Mouse (Mus musculus): Measurements from ENCODE around the gene Dennd2a. TPM values are rescaled to one million over a fixed set of nuclear protein-coding genes. Genes with fewer than 3 reads are reported as not detected.

The Dennd2a gene
- total RNA-seq, 2 experiments from 2014 or later = 22.9 to 23.7 TPM

DNA sequence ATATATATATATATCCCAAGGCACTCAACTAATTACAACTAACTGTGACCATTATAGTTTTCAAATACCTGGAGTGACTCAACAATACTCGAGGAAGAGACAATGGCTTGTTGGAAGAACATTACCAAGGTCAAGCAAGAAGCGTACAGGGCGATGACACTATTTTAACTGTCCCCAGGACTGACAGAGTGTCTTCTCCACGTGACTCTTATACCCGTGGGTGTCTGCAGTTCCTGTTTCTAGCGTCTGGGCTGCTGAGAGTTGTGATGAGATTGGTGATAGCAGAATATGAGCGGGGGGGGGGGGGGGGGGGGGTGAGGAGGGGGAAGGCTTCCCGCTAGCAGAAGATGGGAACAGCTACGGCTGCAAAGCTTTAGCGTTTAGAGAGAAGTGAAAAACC lies 30.9 kb downstream of the Dennd2a start:
- intact Hi-C loops (cut with DNase I) = no loop called here
- no peak for DNase-seq

DNA sequence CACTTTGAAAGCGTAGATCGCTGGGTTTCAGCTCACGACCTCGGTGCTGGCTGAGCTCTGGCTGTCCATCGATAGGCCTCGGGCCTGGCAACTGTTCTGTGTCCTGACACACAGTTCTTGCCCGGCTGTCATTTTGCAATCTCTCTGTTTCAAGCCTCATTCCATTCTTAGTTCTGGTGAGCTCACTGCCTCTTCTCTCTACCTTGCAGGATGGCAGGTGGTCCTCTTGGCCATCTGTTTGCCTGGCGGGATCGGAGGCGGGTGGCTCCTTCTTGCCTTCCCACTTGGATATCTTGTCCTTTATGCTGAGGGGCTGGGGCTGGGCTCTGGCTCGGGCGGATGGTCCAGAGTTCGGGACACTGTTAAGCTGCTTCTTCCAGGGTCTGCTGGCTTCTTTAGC lies 34.5 kb downstream of the Dennd2a start:
- intact Hi-C loops (cut with DNase I) = no loop called here
- no peak for DNase-seq

DNA sequence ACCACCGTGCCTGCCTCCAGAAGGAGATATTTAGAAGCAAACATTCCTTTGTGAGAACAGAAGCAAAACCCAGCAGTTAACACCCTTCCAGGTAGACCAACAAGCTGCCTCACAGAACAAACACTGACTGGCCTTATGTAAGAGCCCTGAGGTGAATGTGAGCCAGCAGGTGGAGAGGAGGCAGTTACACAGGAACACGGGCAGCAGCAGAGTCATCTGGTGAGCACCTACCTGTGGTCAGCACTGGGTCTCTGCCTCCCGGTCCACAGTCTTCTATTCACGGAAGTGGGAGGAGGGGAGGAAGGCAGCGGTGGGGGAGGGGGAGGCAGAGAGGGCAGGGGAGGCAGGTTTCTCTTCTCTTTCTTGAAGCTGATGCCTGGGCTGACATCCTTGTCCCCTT lies 35.2 kb downstream of the Dennd2a start:
- DNase-seq = no peak
- intact Hi-C loops (cut with DNase I) = no loop called here

DNA sequence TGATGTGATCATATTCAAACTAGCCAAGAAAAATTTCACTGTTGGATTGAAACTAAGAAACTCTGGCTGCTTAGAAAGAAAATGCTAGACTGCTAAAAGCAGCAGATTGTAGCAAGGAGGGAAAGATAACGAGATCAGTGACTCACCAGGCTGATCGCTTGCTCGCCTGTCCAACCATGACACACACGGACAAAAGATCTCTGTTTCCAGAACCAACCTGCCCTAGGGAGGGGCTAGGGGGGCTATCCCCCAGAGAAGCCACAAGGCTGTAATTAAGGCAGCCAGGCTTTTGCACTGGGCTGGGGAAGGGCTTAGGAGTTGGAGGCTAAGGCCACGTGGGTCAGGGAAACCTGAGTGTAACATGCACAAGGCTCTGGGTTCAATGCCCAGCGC lies 41.9 kb downstream of the Dennd2a start:
- peak; percentile 56 to 60 for DNase-seq
- intact Hi-C loops (cut with DNase I) = loop anchor here (2.0 kb wide), 1 partner anchor 27 kb away; no protein-coding TSS in a partner anchor

- DNase-seq = peak; percentile 73 to 78
- intact Hi-C loops (cut with DNase I) = loop anchor here (2.0 kb wide), 1 partner anchor 28 kb away; no protein-coding TSS in a partner anchor
Observed at GRCm38 (mm10) chr6:39515040-39515738, 42.5 kb downstream of the Dennd2a start.

DNA sequence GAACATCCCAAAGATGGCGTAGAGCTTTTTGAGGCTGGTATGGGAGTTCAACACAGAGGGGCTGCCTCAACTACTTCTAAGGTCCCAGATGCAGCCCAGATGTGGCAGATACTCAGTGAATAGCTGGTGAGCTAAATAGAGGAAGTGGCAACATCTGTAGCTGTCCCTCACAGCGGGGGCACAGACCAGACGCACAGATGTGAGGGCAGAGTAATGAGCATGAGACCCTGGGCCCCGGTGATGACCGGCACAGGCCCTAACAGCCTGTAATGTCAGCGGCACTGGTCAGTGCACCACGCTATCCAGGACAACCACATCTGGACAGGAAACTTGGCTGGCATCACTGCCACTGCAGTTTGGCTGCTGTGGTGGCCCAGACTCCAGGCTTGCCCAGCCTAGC lies 54.2 kb downstream of the Dennd2a start:
- no peak for DNase-seq
- intact Hi-C loops (cut with DNase I) = no loop called here

GRCm38 (mm10) chr6:39497165-39497564 lies 60.5 kb downstream of the Dennd2a start:
- intact Hi-C loops (cut with DNase I) = no loop called here
- DNase-seq = no peak

DNA sequence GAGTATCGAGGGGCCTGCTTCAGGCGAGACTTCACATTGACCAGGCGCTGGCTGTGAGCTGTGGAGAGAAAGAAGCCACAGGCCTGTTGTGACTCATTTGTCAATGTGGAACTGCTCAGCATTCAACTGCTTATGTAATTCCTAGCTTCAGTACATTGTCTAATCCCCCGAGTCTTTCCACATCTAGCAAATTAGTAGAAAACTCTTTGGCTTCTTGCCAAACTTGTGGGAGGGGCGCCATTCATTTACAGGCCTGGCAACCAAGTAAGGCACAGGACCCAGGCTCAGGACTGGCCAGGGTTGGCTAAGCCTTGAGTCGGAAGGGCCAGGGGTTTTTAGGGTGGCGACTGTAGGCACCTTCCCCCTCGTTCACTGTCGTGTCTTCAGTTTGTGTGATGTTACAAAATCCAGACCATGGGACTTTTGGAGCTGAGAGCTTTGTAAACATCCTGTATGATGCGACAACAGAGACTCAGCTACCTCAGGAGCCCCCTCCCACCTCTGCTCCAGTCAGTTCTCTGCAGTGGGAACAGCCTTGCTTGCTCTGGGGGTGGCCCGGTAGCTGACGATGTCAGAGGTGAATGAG lies 64.4 kb downstream of the Dennd2a start:
- peak; percentile 68 for DNase-seq
- intact Hi-C loops (cut with DNase I) = no loop called here

GRCm38 (mm10) chr6:39492161-39492560 lies 65.5 kb downstream of the Dennd2a start:
- intact Hi-C loops (cut with DNase I) = no loop called here
- DNase-seq = no peak

GRCm38 (mm10) chr6:39491203-39491602 lies 66.5 kb downstream of the Dennd2a start:
- intact Hi-C loops (cut with DNase I) = no loop called here
- DNase-seq = no peak

GRCm38 (mm10) chr6:39488292-39488691 lies 69.4 kb downstream of the Dennd2a start:
- no peak for DNase-seq
- intact Hi-C loops (cut with DNase I) = no loop called here

DNA sequence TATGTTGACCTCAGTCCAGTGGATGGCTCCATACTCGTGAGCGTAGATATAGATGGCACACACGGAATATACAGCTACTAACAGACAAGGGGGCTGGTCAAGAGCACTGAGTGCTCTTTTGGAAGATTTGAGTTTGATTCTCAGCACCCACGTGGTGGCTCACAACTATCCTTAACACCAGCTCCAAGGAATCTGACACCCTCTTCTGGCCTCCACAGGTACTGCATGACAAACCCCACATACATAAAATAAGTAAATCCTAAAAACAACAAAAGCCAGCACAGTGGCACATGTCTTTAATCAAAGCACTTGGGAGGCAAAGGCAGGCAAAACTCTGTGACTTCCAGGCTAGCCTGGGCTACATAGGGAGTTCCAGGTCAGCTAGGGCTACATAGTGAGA lies 74.0 kb downstream of the Dennd2a start:
- intact Hi-C loops (cut with DNase I) = no loop called here
- DNase-seq = no peak

DNA sequence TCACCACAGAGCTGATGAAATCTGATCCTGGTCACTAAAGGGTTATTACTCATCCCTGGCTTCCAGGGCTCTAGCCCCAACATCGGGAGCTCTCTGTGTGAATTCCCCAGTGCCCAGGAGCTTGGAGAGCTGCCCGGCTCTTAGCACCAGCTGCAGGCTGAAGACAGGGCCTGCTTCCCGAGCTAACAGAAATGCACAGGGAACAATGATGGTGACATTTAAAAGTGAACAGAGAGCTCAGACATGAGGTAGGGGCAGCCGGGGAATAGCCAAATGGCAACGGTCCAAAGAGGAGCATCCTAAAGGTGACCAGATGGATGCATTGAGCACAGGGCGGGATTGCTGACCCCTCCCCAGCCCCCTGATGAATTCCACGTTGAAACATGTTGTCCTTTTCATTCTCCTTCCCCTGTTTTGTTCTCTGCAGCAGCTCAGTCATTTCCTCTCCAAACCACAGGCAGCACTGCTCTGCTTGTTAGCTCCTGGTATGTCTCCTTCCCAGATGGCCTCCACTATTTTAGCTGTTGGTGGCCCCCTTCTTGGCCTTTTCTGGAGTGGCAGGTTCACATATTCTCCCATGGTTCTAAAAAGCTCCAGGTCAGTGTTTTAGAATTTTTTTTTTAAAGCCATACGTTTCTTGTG lies 79.0 kb downstream of the Dennd2a start:
- intact Hi-C loops (cut with DNase I) = no loop called here
- peak; percentile 78 to 82 for DNase-seq

GRCm38 (mm10) chr6:39476617-39477016 lies 81.0 kb downstream of the Dennd2a start:
- intact Hi-C loops (cut with DNase I) = no loop called here
- DNase-seq = no peak

DNA sequence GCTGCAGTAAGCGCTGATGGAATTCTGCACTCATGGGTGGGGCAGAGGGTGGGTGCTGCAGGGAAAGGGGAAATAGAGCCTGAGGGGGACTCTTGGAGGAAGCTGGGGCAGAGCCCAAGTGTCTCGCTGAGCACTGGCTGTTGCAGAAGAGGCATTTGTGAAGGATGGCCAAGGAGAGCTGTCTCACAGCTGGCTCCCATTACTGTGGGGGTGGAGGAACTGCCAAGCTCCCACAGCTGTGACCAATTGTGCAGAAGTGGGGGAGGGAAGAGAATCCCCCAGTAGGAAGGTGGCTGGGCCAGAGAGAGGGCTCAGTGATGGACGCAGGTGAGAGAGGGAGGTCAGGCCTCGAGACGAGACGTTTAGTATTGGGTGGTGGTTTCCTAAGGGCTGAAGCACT lies 83.2 kb downstream of the Dennd2a start:
- peak; percentile 72 to 73 for DNase-seq
- intact Hi-C loops (cut with DNase I) = no loop called here

DNA sequence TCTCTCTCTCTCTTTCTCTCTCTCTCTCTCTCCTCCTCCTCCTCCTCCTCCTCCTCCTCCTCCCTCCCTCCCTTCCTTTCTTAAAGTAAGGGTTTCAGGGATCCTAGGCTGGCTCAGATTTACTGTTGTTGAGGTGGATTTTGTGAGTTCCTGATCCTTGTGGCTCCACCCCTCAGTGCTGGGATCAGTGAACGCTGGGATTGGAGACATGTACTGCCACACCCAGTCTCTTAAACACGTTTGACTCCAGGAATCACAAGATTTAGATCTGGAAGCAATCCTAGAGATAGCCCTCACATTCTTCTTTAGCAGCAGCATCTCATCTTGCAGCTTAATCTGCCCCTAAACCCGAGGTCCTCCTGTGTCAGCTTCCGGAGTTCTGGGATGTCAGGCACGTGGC lies 84.8 kb downstream of the Dennd2a start:
- no peak for DNase-seq
- intact Hi-C loops (cut with DNase I) = no loop called here

- no peak for DNase-seq
- intact Hi-C loops (cut with DNase I) = no loop called here
Observed at GRCm38 (mm10) chr6:39472271-39472670, 85.4 kb downstream of the Dennd2a start.

DNA sequence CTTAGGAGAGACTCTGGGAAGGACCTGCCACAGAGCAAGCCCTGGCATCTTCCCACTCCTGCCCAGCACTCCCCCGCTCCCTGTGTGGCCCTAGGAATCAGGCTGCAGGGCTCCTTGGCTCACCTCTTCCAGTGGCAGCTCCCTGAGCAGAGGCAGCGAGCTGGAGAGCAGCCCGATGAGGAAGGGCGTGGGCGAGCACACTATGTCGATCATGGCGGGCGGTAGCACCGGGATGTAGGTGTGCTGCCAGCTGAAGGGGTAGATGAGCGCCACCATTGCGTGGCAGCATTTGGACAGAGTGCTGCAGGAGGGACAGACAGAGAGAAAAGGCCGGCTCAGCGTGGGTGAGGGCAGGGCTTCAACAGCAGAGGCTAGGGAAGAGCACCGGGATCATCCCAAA lies 87.6 kb downstream of the Dennd2a start:
- intact Hi-C loops (cut with DNase I) = no loop called here
- DNase-seq = no peak

DNA sequence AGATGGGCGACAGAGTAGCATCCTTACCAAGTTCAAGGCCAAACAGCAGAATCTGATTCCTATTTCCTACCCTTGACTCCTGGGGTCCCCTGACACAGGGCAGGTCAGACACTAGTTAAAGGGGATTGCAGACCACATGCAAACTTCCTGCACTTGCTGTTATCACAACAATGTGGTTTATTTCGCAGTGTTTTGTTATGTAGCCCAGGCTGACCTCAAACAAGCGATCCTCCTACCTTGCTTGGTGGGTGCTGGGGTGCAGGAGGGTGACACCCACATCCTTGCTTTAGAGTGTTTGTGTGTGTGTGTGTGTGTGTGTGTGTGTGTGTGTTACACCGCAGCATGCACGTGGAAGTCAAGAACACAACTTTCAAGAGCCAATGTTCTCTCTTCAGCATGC lies 88.2 kb downstream of the Dennd2a start:
- DNase-seq = no peak
- intact Hi-C loops (cut with DNase I) = no loop called here

DNA sequence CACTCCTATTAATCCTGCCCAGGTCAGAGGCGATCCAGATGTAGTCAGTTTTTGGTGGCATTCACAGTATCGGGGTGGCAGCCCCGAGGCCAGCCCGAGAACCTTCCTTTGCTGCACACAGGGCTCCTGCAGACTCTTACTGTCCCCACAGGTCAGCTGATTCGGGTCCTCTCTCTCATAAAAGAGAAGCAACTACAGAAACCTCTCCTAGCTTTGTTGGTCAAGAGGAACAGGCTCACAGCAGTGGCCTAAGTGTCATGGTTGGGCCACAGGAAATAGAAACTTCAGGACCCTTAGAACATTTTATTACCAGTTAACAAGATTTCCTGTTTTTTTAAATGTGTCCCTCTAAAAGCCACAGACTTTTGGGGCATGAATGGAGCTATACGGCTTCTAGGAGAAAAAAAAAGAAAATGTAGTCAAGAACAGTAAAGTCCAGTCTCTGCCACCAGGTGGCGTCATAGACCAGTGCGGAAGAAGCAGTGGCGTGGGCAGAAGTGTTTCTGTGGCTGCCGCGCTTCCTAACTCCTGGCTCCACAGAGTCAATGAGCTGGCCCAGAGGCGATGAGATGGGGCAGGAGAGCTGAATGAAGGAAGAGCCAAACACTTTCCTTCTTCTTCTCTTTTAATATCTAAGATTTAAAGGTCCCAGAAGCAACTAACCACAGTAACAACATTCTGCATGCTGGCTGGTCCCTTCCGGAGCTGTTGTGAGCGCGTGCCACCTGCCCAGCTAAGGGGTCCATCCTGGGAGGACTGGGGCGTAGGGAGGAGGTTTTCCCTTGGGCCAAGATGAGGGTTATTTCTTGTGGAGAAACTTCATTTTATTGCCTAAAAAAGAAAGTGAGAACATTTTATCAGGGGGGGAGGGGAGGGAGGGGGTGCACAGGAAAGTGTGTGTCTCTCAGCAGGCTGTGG lies 94.8 kb downstream of the Dennd2a start:
- intact Hi-C loops (cut with DNase I) = loop anchor here (1.0 to 2.0 kb wide), 3 partner anchors 99 to 318 kb away; no protein-coding TSS in a partner anchor
- DNase-seq = peak; percentile 83 to 91

DNA sequence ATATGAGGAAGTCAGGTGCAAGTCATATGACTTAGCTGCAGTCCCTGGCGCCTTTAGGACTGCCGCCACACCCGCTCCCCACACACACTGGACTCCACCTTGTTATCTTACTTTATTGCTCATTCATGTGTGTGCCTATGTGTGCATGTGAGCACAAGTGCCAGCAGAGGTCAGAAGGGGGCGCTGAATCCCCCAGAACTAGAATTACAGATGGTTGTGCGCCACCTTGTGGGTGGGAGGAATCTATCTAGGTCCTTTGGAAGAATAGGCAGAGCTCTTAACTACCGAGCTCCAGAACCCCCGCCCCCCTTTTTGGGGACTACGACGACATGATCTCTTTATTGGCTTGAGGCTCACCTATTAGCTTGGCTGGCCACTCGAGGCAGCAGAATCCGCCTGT lies 97.6 kb downstream of the Dennd2a start:
- DNase-seq = peak in 1 of 2 experiments; percentile 42
- intact Hi-C loops (cut with DNase I) = no loop called here

All from heart, postnatal 10 days (tissue).